Mouse (Mus musculus) lung, embryonic 14.5 days (tissue): ENCODE data around the gene Hnrnpf. TPM values are rescaled to one million over a fixed set of nuclear protein-coding genes. Genes with fewer than 3 reads are reported as not detected.

ENCODE experiments used
- ATAC-seq: fragments of 200-750 bp; cut with Nextera tagmentation; 2 replicates; pipeline ENCODE4 v1.8.0; 2017; ENCODE audit warnings: mild to moderate bottlenecking, moderate TSS enrichment, moderate library complexity; ENCODE audit not compliant: insufficient read depth
- DNase-seq: peaks from one replicate; pipeline ENCODE4 v3.0.0-alpha.2; 2015
- H3K27ac ChIP-seq: fragments of 300-500 bp; sonication (generic); 2 replicates; pipeline ENCODE4 v1.5.1; 2014; ENCODE audit warnings: low read depth, mild to moderate bottlenecking, moderate library complexity
- H3K27me3 ChIP-seq: fragments of 300-500 bp; sonication (generic); 2 replicates; pipeline ENCODE4 v1.6.1; 2014; ENCODE audit warnings: low read length, control low read depth; ENCODE audit not compliant: insufficient read depth
- H3K36me3 ChIP-seq: fragments of 300-500 bp; sonication (generic); 2 replicates; pipeline ENCODE4 v1.6.1; 2014; ENCODE audit warnings: control low read depth; ENCODE audit not compliant: insufficient read depth
- H3K4me1 ChIP-seq: fragments of 300-500 bp; sonication (generic); 2 replicates; pipeline ENCODE4 v1.6.1; 2014; ENCODE audit warnings: antibody characterized with exemption, control low read depth; ENCODE audit not compliant: insufficient read depth
- H3K4me2 ChIP-seq: fragments of 300-500 bp; sonication (generic); 2 replicates; pipeline ENCODE4 v1.6.1; 2014; ENCODE audit warnings: mild to moderate bottlenecking
- H3K4me3 ChIP-seq: fragments of 300-500 bp; sonication (generic); 2 replicates; pipeline ENCODE4 v1.5.1; 2014; ENCODE audit warnings: low read depth, low read length
- H3K9ac ChIP-seq: fragments of 300-500 bp; sonication (generic); 2 replicates; pipeline ENCODE4 v1.6.1; 2014
- H3K9me3 ChIP-seq: fragments of 300-500 bp; sonication (generic); 2 replicates; pipeline ENCODE4 v1.6.1; 2016; ENCODE audit warnings: low read depth, low read length, control low read depth
- CTCF ChIP-seq: IDR thresholded peaks from 2 replicates; pipeline ENCODE4 v1.5.1; 2016; ENCODE audit warnings: antibody characterized with exemption, low read depth
- WGBS: fragments of 180-500 bp; shearing (Covaris S2); extraction: QIAGEN DNeasy Blood & Tissue Kit; methylation state at CpG from one replicate; pipeline ENCODE4 v1.1.7; 2014; 5-methylcytosine and 5-hydroxymethylcytosine counted together
- polyA plus RNA-seq: library from polyadenylated mRNA; unstranded; fragments of >200 nt; fragmentation: Nextera tagmentation; extraction: Ambion mirVana; gene quantifications from 2 replicates; pipeline ENCODE4 v1.2.1, GENCODE M21; 2014

Hnrnpf gene
- polyA plus RNA-seq, 1 experiment from 2014 or later: 803 TPM

- no peaks in the 10 kb centered on the region for H3K36me3 ChIP-seq
- no peaks in the 10 kb centered on the region for H3K9me3 ChIP-seq
- no peak overlapping the region for H3K4me3 ChIP-seq
- 54% methylated on average over 14 of the region's 14 CpGs for WGBS
- H3K4me1 ChIP-seq: no peaks in the 10 kb centered on the region
- ATAC-seq: no peak
- no peak overlapping the region for H3K27ac ChIP-seq
- TF ChIP-seq CTCF: no peak
- H3K9ac ChIP-seq: no peak overlapping the region
- no peak overlapping the region for H3K4me2 ChIP-seq
- no peaks in the 10 kb centered on the region for H3K27me3 ChIP-seq
- DNase-seq: no peak
Observed at GRCm38 (mm10) chr6:117891369-117892160, 8.6 kb upstream of the Hnrnpf start.

GRCm38 (mm10) chr6:117892386-117892785, 7.7 kb upstream of the Hnrnpf start:
- TF ChIP-seq CTCF: no peak
- WGBS: 61% methylated on average over 3 of the region's 3 CpGs
- no peaks in the 10 kb centered on the region for H3K9me3 ChIP-seq
- ATAC-seq (no peak), DNase-seq (no peak)
- no peaks in the 10 kb centered on the region for H3K27me3 ChIP-seq
- no peak overlapping the region for H3K4me3 ChIP-seq
- H3K36me3 ChIP-seq: no peaks in the 10 kb centered on the region
- no peak overlapping the region for H3K4me2 ChIP-seq
- no peaks in the 10 kb centered on the region for H3K4me1 ChIP-seq
- H3K9ac ChIP-seq: no peak overlapping the region
- H3K27ac ChIP-seq: no peak overlapping the region

- TF ChIP-seq CTCF: no peak
- Histone ChIP-seq H3K27me3 (no peaks in the 10 kb centered on the region), H3K4me2 (no peak overlapping the region), H3K4me3 (no peak overlapping the region), H3K27ac (no peak overlapping the region), H3K4me1 (no peaks in the 10 kb centered on the region), H3K36me3 (no peaks in the 10 kb centered on the region), H3K9ac (no peak overlapping the region), H3K9me3 (no peaks in the 10 kb centered on the region)
- no peak for ATAC-seq
- 86% methylated on average over 2 of the region's 2 CpGs for WGBS
- DNase-seq: no peak
Observed at GRCm38 (mm10) chr6:117893435-117893834, 6.7 kb upstream of the Hnrnpf start.

- no peak overlapping the region for H3K4me2 ChIP-seq
- no peaks in the 10 kb centered on the region for H3K9me3 ChIP-seq
- no peak overlapping the region for H3K27ac ChIP-seq
- no peak for TF ChIP-seq CTCF
- ATAC-seq (no peak), DNase-seq (no peak)
- no peaks in the 10 kb centered on the region for H3K4me1 ChIP-seq
- no peaks in the 10 kb centered on the region for H3K27me3 ChIP-seq
- H3K36me3 ChIP-seq: no peaks in the 10 kb centered on the region
- WGBS: 62% methylated on average over 5 of the region's 5 CpGs
- H3K4me3 ChIP-seq: no peak overlapping the region
- no peak overlapping the region for H3K9ac ChIP-seq
Observed at GRCm38 (mm10) chr6:117897800-117898199, 2.3 kb upstream of the Hnrnpf start.

GRCm38 (mm10) chr6:117901510-117902402, 1.6 kb downstream of the Hnrnpf start:
- Histone ChIP-seq H3K27me3 (no peaks in the 10 kb centered on the region), H3K9me3 (no peaks in the 10 kb centered on the region), H3K4me2 (no peak overlapping the region), H3K4me1 (no peaks in the 10 kb centered on the region), H3K36me3 (no peaks in the 10 kb centered on the region), H3K4me3 (no peak overlapping the region), H3K27ac (no peak overlapping the region), H3K9ac (no peak overlapping the region)
- ATAC-seq: no peak
- TF ChIP-seq CTCF: no peak
- DNase-seq: no peak
- WGBS: 61% methylated on average over 9 of the region's 9 CpGs

GRCm38 (mm10) chr6:117902556-117902955, 2.4 kb downstream of the Hnrnpf start:
- Histone ChIP-seq H3K9ac (no peak overlapping the region), H3K9me3 (no peaks in the 10 kb centered on the region), H3K36me3 (no peaks in the 10 kb centered on the region), H3K27ac (no peak overlapping the region), H3K4me2 (no peak overlapping the region), H3K4me1 (no peaks in the 10 kb centered on the region), H3K27me3 (no peaks in the 10 kb centered on the region), H3K4me3 (no peak overlapping the region)
- TF ChIP-seq CTCF: no peak
- ATAC-seq (no peak), DNase-seq (no peak)
- WGBS: 76% methylated on average over 4 of the region's 4 CpGs

- Histone ChIP-seq H3K9ac (no peak overlapping the region), H3K27ac (no peak overlapping the region), H3K4me1 (peaks cover 5% of the 10 kb centered on the region; the same call in 1 of the 2 replicates), H3K4me3 (no peak overlapping the region), H3K4me2 (no peak overlapping the region), H3K9me3 (no peaks in the 10 kb centered on the region), H3K27me3 (no peaks in the 10 kb centered on the region), H3K36me3 (no peaks in the 10 kb centered on the region)
- TF ChIP-seq CTCF: no peak
- WGBS: 70% methylated on average over 3 of the region's 3 CpGs
- ATAC-seq (no peak), DNase-seq (no peak)
Observed at GRCm38 (mm10) chr6:117903836-117904235, 3.7 kb downstream of the Hnrnpf start.
